Mouse (Mus musculus): ENCODE measurements around the gene Birc3. TPM values are rescaled to one million over a fixed set of nuclear protein-coding genes. Genes with fewer than 3 reads are reported as not detected.
"Not testable (repeated sequence)": the region's sequence is repeated elsewhere in the genome, so short reads cannot be mapped to it uniquely, and the experiment has no call there.

Birc3 gene
- polyA plus RNA-seq, 1 experiment from 2014 or later = 1.2 TPM

DNA sequence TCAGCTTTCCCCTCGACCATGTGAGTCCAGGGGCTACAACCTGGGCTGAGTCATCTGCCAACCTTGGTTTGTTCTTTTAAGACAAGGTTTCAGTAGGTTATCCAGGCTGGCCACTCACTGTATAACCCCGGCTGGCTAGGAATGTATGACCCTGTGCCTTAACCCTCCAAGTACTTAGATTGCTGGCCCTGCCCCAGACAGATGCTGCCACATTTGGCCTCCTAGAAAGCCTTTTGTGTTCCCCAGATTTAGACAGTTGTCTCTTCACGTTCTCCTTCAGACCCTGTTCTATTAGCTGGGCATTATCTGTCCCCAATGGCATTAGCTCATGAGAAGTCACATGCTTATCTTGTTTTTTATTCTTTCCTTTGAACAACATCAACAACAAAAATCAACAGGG lies 17.1 kb downstream of the Birc3 start:
- no peaks in the 10 kb centered on the region for H3K9me3 ChIP-seq
- no peak overlapping the region for H3K4me3 ChIP-seq
- WGBS = 66% methylated on average over 3 of the region's 3 CpGs
- no peak overlapping the region for H3K9ac ChIP-seq (replicated peaks)
- H3K4me2 ChIP-seq (replicated peaks) = no peak overlapping the region
- no peaks in the 10 kb centered on the region for H3K4me1 ChIP-seq
- H3K27me3 ChIP-seq = no peaks in the 10 kb centered on the region
- no peak overlapping the region for H3K27ac ChIP-seq (replicated peaks)
- ATAC-seq (replicated peaks) = no peak
- H3K36me3 ChIP-seq = no peaks in the 10 kb centered on the region

DNA sequence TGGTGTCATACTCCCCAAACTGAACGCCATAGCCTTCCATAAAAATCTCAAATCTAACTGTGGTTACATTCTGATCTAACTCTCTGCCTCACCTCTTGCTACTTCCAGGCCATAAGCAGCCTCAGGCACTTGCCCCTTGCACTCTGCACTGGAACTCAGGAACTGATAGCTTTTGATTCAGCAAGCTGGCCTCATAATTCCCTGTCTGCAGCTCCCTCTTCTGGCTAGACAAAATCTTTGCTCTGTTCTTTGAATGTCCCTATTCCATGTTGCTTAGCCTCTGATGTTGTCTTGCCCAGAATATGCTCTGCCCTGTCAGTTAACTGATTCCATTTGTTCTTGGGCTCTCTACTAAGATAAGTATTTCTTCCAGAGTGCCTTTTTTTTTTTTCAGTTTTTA lies 17.6 kb downstream of the Birc3 start:
- 54% methylated on average over 1 of the region's 1 CpGs for WGBS
- ATAC-seq (replicated peaks) = no peak
- Histone ChIP-seq H3K27ac (replicated peaks) (no peak overlapping the region), H3K9me3 (no peaks in the 10 kb centered on the region), H3K36me3 (no peaks in the 10 kb centered on the region), H3K9ac (replicated peaks) (no peak overlapping the region), H3K4me2 (replicated peaks) (no peak overlapping the region), H3K4me3 (no peak overlapping the region), H3K4me1 (no peaks in the 10 kb centered on the region), H3K27me3 (no peaks in the 10 kb centered on the region)

DNA sequence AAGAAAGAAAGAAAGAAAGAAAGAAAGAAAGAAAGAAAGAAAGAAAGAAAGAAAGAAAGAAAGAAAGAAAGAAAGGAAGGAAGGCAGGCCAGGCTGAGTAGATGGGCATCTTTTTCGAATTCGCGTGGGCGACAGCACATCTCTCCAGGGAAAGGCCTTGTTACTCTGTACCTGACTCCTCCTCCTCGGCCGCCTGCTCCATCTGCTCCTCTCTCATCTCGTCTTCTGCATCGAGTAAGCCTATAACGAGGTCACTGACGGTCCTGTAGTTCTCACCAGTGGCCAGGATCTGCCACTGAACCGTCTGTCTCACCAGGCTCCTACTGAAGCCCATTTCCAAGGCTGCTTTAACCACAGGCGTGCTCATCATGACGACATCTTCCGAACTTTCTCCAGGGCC lies 18.8 kb downstream of the Birc3 start:
- not testable (repeated sequence) for H3K9ac ChIP-seq (replicated peaks); H3K4me1 ChIP-seq; H3K9me3 ChIP-seq; H3K4me3 ChIP-seq; ATAC-seq (replicated peaks); H3K36me3 ChIP-seq; H3K27me3 ChIP-seq; H3K27ac ChIP-seq (replicated peaks); H3K4me2 ChIP-seq (replicated peaks)
- WGBS = 62% methylated on average over 14 of the region's 14 CpGs

DNA sequence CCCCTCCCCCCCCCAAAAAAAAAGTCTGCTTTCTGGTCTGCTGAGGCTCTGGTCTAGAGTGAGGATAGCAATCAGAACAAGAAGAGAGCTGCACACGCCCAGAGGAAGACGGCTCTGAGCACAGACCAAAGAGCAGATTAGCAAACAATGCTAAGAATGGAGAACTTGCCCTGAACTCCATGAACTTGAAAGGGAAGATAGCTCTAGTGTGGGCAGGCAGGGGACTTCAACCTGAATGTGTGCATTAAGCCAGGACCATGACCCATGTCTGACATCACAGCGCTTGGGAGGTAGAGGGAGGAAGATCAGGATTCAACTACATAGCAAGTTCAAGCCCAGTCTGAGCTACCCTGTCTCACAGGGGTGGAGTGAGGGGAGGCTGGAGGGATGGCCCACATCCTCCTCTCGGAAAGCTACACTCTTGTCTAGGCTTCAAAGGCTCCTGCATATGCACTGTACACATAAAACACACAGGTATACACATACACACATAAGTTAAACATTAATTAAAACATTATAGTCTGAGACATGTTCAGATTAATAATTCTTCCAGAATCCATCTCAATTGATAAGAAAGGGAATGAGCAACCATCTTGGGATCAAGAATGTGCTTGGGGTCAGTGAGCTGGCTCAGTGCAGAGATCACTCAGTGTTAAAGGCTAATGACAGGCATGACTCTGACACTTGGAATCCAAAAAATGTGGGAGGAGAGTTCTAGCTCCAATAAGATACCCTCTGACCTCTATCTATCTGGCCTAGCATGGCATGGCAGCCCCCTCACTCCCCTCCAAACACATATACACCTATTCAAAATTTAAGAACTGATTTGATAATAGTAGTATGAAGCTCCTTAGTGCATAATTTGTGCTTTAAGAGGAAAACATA lies 20.4 kb downstream of the Birc3 start:
- ATAC-seq (replicated peaks) = no peak

GRCm38 (mm10) chr9:7851841-7852240 lies 21.1 kb downstream of the Birc3 start:
- Histone ChIP-seq H3K27ac (replicated peaks) (no peak overlapping the region), H3K27me3 (no peaks in the 10 kb centered on the region), H3K36me3 (no peaks in the 10 kb centered on the region), H3K4me2 (replicated peaks) (no peak overlapping the region), H3K4me1 (no peaks in the 10 kb centered on the region), H3K9ac (replicated peaks) (no peak overlapping the region), H3K9me3 (no peaks in the 10 kb centered on the region), H3K4me3 (no peak overlapping the region)
- no peak for ATAC-seq (replicated peaks)
- WGBS = 93% methylated on average over 8 of the region's 8 CpGs

More for the DNA sequence above, 20.4 kb downstream of the Birc3 start:
- Histone ChIP-seq H3K27me3 (no peaks in the 10 kb centered on the region), H3K9me3 (no peaks in the 10 kb centered on the region), H3K4me1 (no peaks in the 10 kb centered on the region), H3K36me3 (no peaks in the 10 kb centered on the region), H3K4me3 (no peak overlapping the region), H3K9ac (replicated peaks) (no peak overlapping the region), H3K27ac (replicated peaks) (no peak overlapping the region), H3K4me2 (replicated peaks) (no peak overlapping the region)
- 83% methylated on average over 4 of the region's 4 CpGs for WGBS

GRCm38 (mm10) chr9:7848191-7848590 lies 24.8 kb downstream of the Birc3 start:
- H3K9me3 ChIP-seq = no peaks in the 10 kb centered on the region
- H3K27ac ChIP-seq (replicated peaks) = no peak overlapping the region
- H3K27me3 ChIP-seq = no peaks in the 10 kb centered on the region
- H3K36me3 ChIP-seq = no peaks in the 10 kb centered on the region
- H3K4me3 ChIP-seq = no peak overlapping the region
- no peak overlapping the region for H3K9ac ChIP-seq (replicated peaks)
- 92% methylated on average over 18 of the region's 18 CpGs for WGBS
- no peak for ATAC-seq (replicated peaks)
- H3K4me2 ChIP-seq (replicated peaks) = no peak overlapping the region
- H3K4me1 ChIP-seq = no peaks in the 10 kb centered on the region

- no peaks in the 10 kb centered on the region for H3K9me3 ChIP-seq
- no peak for ATAC-seq (replicated peaks)
- H3K27me3 ChIP-seq = no peaks in the 10 kb centered on the region
- H3K4me3 ChIP-seq = no peak overlapping the region
- no peaks in the 10 kb centered on the region for H3K36me3 ChIP-seq
- no peak overlapping the region for H3K4me2 ChIP-seq (replicated peaks)
- H3K4me1 ChIP-seq = no peaks in the 10 kb centered on the region
- no peak overlapping the region for H3K9ac ChIP-seq (replicated peaks)
- 86% methylated on average over 1 of the region's 1 CpGs for WGBS
- H3K27ac ChIP-seq (replicated peaks) = no peak overlapping the region
These were observed 26.3 kb downstream of the Birc3 start for GRCm38 (mm10) chr9:7846667-7847199.

DNA sequence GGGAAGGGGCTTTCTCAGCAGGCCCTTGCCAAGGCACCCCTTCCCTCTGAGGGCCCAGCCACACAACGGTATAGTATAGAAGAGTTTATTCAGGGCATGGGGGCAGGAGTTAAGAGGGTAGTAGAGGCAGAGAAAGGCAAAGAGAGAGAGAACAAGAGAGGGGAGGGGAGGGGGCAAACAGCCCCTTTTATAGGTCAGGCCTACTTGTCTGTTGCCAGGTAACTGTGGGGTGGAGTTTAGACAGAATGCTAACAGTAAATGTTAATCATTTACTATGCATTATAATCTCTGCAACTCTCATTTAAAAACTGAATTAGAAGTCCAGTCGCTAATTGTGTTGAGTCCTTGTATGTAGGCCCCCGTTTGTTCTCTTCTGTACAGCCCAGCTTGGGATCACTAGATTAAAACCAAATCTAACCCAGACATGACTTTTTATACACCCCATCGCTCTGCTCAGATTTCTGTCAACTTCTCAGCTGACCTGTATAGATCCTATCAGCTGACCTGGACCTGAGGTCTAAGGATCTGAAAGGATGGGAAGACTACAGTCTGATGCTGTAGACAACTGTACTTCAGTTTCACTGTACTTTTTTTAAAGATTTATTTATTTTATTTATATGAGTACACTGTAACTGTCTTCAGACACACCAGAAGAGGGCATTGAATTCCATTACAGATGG lies 27.6 kb downstream of the Birc3 start:
- H3K4me3 ChIP-seq = no peak overlapping the region
- H3K4me1 ChIP-seq = no peaks in the 10 kb centered on the region
- no peak overlapping the region for H3K4me2 ChIP-seq (replicated peaks)
- no peaks in the 10 kb centered on the region for H3K36me3 ChIP-seq
- no peaks in the 10 kb centered on the region for H3K27me3 ChIP-seq
- no peak overlapping the region for H3K9ac ChIP-seq (replicated peaks)
- ATAC-seq (replicated peaks) = peak; percentile 29; the same call in 1 of the 2 replicates
- WGBS = 66% methylated on average over 4 of the region's 4 CpGs
- no peaks in the 10 kb centered on the region for H3K9me3 ChIP-seq
- no peak overlapping the region for H3K27ac ChIP-seq (replicated peaks)

GRCm38 (mm10) chr9:7841221-7841620 lies 31.8 kb downstream of the Birc3 start:
- H3K36me3 ChIP-seq = no peaks in the 10 kb centered on the region
- peaks cover 6% of the 10 kb centered on the region; the same call in 1 of the 2 replicates for H3K4me1 ChIP-seq
- H3K4me2 ChIP-seq (replicated peaks) = no peak overlapping the region
- ATAC-seq (replicated peaks) = no peak
- 73% methylated on average over 6 of the region's 6 CpGs for WGBS
- H3K27ac ChIP-seq (replicated peaks) = no peak overlapping the region
- no peaks in the 10 kb centered on the region for H3K9me3 ChIP-seq
- H3K4me3 ChIP-seq = no peak overlapping the region
- no peak overlapping the region for H3K9ac ChIP-seq (replicated peaks)
- no peaks in the 10 kb centered on the region for H3K27me3 ChIP-seq

DNA sequence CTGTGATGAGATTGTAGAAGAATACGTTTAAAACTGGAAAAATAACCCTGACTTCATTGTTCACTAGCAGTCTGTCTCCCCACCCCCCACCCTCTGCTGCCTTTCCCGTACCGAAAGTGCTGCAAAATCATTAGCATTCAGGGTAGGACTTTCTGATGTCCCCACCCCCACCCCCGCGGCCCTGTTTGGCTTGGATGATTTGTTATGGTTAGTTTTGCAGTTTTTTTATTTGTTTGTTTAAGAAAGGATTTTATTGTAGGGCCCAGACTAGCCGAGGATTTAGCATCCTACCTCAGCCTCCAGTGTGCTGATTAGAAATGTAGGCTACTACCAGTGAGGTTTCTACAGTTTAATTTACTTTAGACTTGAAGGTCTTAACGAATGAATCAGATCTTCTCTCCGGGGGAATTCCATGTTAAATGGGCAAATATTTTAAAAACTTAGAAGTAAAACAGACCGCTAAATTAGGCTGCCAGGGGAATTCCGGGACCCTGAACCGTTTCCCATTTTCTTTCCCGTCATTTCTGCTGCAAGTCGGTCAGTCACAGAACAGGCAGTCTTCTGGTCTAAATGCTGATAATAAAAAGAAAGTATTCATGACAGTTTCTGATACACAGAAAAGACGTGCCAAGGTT lies 35.1 kb downstream of the Birc3 start:
- H3K36me3 ChIP-seq = peaks cover 4% of the 10 kb centered on the region; the same call in 1 of the 2 replicates
- peak overlapping the region; percentile 52 for H3K4me2 ChIP-seq (replicated peaks)
- peak overlapping the region; percentile 98 for H3K27ac ChIP-seq (replicated peaks)
- peaks cover 27% of the 10 kb centered on the region for H3K4me1 ChIP-seq
- H3K4me3 ChIP-seq = peak overlapping the region; percentile 55
- no peaks in the 10 kb centered on the region for H3K27me3 ChIP-seq
- WGBS = 14% methylated on average over 14 of the region's 14 CpGs
- H3K9ac ChIP-seq (replicated peaks) = peak overlapping the region; percentile 76
- no peaks in the 10 kb centered on the region for H3K9me3 ChIP-seq
- ATAC-seq (replicated peaks) = peak; percentile 33

- peak within 1 kb of the TSS; percentile 55 for H3K4me3 ChIP-seq
- H3K4me1 ChIP-seq = peaks cover 33% of the 10 kb centered on the region
- ATAC-seq (replicated peaks) = peak; percentile 97
- peaks cover 4% of the 10 kb centered on the region; the same call in 1 of the 2 replicates for H3K36me3 ChIP-seq
- under 1% methylated on average over 68 of the region's 68 CpGs for WGBS
- peak within 1 kb of the TSS; percentile 66 for H3K4me2 ChIP-seq (replicated peaks)
- no peaks in the 10 kb centered on the region for H3K9me3 ChIP-seq
- peak within 1 kb of the TSS; percentile 98 for H3K27ac ChIP-seq (replicated peaks)
- no peaks in the 10 kb centered on the region for H3K27me3 ChIP-seq
- peak within 1 kb of the TSS; percentile 78 for H3K9ac ChIP-seq (replicated peaks)
These were observed 35.8 kb downstream of the Birc3 start, which contains the start of gene Birc2 for GRCm38 (mm10) chr9:7836905-7837805. Gene Birc2 (minus strand): TSS chr9:7837064.
